Mouse (Mus musculus) T-cell, adult 2 months (primary cell): ENCODE measurements around the gene Stx2.

ENCODE experiments used
- DNase-seq: peaks from one replicate; pipeline ENCODE4 v3.0.0; 2022; ENCODE audit warnings: low spot score

Gene Stx2

DNA sequence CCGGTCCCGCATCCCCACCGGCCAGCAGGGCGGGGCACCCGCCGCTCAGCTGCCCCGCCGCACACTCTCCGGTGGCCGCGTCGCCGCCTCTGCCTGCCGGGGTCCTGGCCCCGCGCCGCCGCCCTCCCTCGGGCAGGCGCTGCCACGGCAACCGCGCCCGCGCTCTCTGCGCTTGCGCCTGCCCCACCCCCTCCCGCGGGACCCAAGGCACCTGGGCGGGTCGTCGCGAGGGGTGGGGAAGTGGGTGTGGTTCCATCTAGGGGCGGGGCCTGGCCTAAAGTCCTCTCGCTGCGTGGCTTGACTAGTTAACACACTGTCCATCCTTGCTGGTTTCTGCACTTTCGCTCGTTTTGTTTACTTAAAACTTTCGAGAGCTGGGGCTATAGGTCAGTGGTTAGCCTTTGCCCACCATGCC lies at the start of gene Stx2:
Gene Stx2, minus strand, starts transcription at position 163 of the 415 bp plus-strand sequence.
- DNase-seq, result peak; percentile 86

DNA sequence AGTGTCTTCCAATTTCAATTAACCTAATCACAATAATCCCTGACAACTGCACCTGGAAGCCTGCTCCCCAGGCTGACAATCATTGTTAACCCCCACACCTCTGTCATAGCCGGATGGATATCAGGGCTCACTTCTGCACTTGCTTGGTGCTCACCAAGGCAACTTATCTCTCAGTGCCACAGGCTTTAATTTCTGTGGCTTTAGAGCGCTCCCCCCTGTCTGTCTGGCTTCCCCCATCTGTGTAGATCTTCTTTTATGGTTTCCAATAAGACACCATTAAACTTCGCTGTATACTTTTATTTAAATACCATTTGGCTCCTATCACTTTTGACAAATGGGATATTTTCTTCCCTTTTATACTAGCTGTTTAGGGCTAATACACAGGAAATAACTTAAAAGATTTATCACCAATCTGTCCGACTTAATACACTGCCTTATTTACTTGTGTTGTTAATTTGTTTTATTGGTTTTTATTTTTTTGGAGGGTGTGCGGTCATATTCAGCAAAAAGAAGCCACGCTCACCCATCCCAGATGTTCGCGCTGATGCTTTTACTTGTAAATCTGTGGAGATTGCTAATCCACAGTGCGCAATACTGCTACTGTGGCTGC lies 46.4 kb upstream of the Stx2 start:
- DNase-seq, result no peak

DNA sequence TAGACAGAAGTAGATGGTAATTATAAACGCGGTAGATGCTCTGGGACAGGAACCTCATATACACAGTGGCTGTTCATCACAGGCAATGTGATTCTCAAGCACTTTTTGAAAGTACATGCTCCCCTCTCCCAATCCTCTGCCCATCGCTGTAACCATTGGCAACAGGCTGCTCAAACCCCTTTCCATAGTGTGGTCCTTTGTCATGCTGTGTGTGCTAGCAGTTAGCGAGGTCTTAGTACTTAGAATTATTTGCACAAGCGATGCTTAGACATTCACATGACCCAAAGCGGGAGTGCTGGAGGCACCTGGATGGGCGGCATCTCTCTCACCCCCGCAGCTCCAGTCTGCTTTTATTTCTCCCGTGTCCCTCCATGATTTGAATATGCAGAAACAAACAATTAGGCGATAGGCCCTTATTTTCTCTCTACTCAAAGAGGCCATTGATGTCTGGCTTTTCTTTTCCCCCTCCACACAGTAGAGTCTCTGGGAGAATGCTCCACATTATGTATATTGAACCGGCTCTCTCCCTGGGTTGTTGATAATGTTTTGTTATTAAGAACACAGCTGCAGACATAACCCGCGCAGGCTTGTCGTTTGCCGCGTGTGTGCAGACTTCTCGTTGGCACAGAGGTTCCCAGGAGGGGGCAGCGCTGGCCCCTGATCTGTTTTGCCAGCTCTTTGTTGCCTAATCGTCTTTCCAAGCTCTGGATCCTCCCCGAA lies 44.4 kb upstream of the Stx2 start:
- DNase-seq, result no peak

DNA sequence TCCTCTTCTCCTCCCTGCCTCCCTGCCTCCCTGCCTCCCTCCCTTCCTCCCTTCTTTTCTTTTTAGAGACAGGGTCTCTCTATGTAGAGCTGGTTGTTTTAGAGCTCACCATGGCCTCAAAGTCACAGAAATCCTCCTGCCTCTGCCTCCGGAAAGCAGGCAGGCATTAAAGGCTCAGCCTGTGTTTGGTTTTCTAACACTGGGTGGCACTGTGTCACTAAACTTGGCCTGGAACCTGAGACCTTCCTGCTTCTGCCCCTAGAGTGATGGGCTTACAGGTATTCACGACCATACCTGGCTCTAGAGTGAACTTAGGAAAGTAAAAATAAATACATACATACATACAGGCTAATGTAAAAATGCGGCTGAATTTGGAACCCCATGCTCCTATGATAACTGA lies 43.5 kb upstream of the Stx2 start:
- no peak for DNase-seq

DNA sequence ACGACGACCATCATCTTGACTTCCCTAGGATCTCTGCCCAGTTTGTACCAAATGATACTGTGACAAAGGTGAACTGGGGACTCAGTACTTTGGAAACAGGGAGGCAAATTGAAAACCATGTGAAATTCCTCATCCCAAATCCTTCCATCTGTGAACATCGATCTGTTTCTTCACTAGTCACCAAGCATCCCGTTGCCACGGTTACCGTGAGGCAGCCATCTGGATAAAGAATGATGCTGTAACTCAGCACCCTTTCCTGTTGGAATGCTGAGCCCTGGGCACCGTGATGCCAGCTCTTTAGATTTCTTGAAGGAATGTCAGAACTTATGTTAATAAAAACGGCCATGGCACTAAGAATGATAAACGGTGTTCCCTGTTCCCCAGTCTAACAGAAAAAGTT lies 41.0 kb upstream of the Stx2 start:
- DNase-seq, result no peak

DNA sequence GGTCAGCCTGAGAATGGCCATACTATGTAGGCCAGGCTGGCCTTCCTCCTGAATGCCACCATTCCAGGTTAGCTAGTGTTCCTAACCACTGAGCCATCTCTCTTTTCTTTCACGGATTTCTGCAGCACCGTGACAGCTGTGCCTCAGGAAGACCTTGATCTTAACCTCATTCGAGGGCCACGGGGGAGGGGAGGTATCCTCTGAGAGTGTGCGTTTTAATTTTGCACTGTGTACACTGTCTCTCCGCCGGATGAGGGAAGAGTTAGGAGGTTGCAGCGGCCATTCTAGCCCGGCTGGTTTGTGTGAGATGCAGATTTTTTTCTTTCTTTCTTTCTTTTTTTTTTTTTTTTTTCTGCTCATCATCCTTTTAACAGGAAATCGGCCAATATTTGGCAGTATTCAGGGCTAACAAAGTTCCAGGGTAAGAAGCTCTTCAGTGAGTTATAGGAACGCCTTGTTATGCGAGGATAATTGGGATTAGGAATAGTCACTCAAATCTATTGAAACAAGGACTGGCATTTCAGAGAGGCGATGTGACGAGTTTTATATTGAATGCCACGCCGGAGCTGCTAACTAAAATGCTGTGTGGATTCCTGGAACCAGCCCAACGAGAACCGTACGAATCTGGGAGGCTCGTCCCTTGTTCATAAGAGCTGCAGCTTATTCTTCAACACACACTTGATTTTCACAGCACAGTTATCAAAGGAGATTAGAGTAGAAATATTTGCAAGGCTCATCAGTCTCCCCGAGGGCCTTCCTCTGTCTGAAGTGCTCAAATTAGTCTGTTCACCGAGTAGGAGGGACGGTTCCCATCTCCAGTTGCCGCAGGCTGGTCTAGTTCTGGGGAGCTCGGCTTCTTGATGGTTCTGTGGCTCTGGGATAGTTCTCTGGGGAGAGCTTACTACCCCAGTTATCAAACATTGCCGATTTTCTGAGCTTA lies 37.5 kb upstream of the Stx2 start:
- no peak for DNase-seq

DNA sequence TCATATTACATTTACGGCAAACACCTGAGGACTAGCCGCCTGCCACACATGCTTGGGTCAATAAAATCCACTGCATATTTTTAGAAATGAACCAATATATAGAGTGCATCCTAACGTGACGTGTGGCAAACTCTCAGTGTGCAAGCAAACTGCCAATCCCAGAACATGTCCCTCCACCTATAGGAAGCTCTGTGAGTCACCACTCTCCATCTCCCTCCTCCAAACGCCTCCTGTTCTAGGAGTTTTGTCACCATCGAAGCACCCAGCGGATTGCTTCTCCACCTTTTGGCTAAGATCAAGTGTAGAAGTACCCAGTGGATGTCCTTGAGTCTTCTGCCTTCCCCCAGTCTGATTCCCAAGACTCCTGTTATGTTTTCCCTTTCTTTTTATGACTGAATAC lies 29.4 kb upstream of the Stx2 start:
- no peak for DNase-seq

DNA sequence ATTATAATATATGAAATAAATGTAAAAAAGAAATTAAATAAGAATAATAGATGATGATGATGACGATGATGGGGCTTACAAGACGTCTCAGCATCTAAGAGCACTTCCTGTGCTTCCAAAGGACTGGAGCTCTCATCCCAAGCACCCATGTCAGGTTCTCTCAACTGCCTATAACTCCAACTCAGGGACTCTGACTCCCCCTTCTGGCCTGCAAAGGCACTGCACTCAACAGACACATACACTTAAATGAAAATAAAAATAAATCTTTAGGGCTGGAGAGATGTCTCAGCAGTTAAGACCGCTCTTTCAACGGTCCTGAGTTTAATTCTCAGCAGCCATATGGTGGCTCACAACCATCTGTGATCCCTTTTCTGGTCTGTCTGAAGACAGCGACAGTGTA lies 28.3 kb upstream of the Stx2 start:
- DNase-seq, result no peak

DNA sequence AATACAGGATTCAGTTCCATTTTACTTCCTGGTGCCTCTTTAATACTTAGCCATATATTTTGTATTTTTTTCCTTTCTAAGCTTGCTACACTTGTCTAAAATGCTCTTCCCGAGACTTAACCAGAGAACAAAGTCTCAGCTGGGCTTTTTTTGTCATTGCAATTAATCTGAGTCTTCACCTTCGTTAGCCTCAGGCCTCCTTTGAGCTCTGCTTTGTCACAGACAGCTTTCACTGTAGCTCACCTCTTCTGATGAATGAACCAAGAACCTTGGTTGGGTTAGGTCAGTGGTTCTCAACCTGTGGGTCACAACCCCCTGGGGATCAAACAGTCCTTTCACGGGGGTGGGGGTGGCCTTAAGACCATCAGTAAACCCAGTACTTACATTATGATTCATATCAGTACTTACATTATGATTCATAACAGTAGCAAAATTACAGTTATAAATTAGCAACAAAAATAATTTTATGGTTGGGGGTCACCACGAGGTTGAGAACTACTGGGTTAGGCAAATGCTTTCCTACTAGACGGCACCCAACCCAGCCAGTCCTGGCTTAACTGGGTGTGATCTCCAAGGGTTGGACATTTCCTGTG lies 20.9 kb upstream of the Stx2 start:
- no peak for DNase-seq

DNA sequence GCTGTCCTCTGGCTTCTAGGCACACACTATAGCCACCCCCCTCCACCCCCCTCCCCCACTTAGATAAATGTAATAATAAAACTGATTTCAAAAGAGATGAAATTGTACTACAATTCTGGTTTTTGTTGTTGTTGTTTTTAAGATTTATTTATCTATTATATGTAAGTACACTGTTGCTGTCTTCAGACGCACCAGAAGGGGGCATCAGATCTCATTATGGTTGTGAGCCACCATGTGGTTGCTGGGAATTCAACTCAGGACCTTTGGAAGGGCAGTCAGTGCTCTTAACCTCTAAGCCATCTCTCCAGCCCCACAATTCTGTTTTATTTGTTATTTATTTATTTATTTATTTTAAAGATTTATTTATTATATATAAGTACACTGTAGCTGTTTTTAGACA lies 18.3 kb upstream of the Stx2 start:
- no peak for DNase-seq

DNA sequence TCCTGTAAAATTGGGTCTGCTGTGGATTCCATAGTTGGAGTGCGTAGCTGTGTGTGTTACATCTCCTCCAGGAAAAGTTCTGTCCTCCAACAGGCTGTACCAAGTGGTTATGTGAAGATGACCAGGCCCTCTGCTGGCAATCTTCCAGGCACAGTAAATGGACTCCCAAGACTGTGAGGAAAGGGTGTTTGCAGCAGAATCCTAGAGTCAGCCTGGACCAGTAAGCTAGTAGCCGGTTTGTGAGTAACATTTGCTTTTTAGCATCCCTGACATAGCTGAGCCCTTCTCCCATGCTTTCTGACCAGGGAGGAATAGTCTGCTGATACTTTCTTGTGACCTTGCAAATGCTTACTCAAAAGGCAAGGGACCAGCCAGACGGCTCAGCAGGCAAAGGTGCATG lies 17.8 kb upstream of the Stx2 start:
- no peak for DNase-seq

DNA sequence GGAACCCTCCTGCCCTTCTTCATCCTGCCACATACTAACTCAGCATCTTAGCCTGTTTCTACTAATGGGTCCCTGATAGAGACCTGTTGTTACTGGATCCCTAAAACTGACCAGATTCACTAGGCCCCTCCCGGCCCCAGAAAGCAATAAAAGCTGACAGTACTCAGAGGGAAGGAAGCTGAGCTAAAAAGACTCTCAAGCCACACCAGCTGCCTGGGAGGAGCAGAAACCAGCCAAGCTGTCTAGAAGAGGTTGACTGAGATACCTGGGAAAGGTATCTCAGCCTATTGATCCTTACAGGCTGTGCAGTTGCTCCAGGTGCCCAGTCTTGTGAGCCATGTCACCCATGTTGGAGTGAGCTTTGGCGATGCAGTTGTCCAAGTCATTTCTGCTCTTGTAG lies 17.4 kb upstream of the Stx2 start:
- DNase-seq, result no peak

DNA sequence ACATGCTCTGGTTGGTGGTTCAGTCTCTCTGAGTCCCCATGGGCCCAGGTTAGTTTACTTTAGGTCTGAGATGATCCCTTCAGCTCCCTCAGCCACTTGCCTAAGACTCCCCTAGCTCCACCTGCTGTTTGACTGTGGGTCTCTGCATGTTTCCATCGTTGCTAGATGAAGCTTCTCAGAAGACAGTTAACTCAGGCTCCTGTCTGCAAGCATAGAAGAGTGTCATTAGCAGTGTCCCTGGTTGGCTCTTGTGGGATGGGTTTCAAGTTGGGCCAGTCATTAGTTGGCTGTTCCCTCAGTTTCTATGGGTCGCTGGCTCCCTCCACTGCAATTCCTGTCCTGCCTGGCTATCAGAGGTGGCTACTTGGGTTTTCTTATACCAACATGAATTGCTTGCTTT lies 16.7 kb upstream of the Stx2 start:
- no peak for DNase-seq

DNA sequence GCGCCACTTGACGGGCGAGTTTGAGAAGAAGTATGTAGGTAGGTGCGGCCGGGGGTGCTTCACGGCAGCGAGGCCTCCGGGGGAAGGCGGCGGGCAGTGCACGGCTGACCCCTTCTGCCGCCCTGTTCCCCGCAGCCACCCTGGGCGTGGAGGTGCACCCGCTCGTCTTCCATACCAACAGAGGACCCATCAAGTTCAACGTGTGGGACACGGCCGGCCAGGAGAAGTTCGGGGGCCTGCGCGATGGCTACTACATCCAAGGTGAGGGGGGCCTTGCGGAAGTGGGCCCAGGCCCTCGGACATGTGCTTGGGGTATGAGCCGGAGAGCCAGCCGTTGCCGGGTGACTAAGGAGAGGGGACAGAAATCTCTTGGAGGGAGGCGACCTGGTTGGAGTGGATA lies 12.4 kb upstream of the Stx2 start:
- no peak for DNase-seq

DNA sequence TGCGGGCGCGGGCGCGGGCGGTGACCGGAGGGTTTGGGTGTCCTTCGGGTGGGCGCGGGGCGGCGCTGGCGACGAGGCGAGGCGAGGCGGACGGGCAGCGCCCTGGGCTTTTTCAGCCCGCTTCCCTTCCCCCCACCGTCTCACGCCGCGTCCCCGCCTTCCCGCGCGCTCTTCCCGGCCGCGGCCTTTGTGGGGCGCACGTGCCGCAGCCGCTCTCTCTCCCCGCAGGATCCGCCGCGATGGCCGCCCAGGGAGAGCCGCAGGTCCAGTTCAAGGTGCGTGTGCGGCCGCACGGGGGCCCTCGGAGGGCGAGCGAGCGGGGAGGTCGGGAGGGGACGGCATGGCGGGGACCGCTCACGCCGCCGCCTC lies 11.9 kb upstream of the Stx2 start:
- no peak for DNase-seq

DNA sequence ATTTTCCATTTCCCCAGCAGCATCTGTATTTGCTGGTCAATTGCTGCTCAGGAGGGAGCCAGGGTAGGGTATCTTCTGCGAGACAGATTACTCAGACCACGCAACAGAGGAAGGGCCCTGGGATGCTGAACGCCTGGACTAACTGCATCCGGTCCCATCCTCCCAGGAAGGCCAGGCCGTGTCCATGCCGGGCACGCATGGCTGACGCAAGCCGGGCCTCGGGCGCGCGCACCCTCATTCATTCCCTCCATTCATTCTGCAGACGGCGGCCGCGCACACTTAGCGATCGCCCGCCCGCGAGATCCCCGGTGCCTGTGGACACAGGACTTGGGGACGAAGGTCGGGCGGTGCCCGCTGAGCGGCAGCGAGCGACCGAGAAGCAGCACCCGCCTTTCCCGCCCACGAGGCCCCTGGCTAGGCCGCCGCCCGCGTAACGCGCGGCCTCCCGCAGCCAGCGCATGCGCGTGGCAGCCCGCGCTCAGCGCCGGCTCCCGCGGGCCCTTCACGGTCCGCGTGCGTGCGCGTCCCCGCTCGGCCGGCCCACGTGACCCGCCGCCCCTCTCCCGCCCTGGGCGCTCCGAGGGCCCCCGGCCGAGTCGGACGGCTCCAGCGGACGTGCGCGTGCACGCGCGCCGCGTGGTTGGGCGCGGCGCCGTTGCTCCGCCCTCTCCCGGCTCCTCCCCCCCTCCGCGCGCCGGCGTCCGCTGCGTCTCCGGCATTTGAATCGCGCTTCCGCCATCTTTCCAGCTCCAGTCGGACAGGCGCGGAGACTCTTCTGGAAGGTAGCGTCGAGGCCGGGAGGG lies 11.3 kb upstream of the Stx2 start, which contains the start of gene Ran:
Gene Ran, plus strand, starts transcription at position 573 of the 803 bp plus-strand sequence.
- DNase-seq, result peak; percentile 96

DNA sequence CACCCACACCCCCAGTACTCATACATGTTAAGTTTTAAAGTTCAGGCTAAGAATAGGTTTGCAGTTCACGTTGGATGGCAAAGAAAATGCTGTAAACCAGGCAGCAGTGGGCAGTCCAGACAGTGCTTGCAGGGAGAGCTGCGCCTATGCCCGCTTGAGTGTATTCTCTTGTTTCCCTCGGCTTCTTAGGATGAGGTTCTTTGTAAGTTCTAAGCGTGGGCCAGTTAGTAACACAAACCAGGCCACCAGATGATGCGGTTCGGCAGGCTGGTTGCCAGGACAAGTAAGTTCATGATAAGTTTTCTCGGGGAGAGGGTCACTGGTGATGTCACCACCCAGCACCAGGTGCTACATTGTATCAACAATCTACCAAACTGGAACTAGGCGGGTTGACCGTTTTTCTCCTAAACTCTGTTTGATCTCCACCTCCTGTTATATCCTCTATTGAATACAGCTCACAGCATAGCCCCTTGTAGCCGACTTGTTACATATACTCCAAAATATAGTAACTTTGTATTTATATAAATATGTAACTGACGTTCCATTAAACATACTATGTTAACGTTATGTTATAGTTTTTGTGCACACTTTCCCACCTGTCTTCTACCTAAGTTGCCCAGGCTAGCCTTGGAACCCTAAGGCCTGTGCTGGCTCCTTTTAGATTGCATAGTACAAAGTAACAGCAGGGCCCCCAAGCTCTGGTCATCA lies 10.6 kb upstream of the Stx2 start:
- no peak for DNase-seq

DNA sequence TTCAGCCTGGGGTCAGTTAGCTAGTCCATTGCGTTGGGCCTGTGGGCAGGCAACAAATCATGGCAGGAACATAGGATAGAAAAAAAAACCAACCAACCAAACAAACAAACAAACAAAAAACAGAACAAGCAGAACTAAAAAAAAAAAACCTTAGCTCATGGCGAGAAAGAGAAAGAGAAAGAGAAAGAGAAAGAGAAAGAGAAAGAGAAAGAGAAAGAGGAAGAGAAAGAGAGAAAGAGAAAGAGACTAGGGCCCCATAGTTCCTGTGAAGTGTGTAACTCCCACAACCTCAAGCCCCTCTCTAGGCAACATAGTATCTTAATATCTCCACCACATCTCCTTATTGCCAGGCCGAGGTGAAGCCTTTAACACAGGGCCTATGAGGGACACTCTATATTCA lies 8.0 kb upstream of the Stx2 start:
- DNase-seq, result no peak

DNA sequence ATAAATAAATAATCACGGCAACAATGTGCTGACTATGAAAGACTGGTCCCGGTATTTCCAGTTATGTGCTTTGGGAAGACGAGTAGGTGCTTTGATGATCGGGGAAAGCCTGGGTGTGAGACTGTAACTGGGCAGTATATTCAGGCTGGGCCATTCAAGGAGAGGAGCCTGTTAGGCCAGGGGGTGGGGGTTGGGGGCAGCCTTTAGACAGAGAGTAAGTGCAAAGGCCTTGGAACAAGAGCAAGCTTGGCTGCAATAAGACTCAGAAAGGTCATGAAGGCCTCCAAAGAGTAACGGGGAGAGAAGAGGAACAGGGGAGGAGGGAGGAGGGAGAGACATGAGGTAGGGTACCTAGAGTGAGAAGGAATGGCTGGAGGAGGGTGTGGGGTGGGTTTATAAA lies 7.2 kb upstream of the Stx2 start:
- no peak for DNase-seq

DNA sequence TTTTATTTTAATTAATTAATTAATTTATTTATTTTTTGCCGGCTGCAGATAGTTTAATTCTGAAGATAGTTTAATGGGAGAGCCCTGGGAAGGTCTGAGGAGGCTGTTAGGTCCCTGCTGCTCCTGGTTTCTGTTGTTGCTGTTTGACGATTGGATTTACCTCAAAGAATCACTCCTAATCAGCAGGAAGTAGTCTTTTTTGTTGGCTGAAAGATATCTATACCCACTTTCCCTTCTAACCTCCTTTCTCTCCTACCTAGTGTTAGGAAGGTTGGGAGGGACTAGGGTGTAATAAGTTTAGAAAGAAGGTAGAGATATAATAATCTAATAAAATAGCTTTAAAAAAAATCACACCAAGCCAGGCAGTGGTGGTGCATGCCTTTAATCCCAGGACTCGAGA lies 6.6 kb upstream of the Stx2 start:
- DNase-seq, result no peak

DNA sequence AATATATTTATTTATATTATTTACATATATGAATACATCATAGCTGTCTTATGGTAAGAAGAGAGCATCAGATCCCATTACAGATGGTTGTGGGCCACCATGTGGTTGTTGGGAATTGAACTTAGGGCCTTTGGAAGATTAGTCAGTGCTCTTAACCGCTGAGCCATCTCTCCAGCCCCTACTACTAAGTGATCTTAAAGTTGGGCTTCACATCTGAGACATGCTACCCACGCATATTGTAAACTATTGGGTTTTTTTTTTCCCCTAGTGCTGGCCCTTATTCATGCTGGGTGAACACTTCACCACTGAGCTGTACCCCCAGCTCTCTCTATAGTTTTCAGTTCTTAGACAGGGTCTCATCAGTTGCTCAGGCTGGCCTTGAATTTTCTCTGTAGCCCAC lies 2.6 kb upstream of the Stx2 start:
- no peak for DNase-seq
